Mouse (Mus musculus): ENCODE measurements around the gene Borcs8. TPM values are rescaled to one million over a fixed set of nuclear protein-coding genes. Genes with fewer than 3 reads are reported as not detected.

Gene Borcs8
- polyA plus RNA-seq (2017; shearing (Covaris generic)), result 41.0 TPM

GRCm38 (mm10) chr8:70139026-70139857, at the start of gene Borcs8, which contains the start of the genes Rfxank and Mef2b:
Gene Borcs8, plus strand, starts transcription at chr8:70139499.
Gene Rfxank, minus strand, starts transcription at chr8:70139154.
Gene Mef2b, plus strand, starts transcription at chr8:70139711.

GRCm38 (mm10) chr8:70120667-70121066, 18.6 kb upstream of the Borcs8 start, which contains the start of gene Ncan:
Gene Ncan, minus strand, starts transcription at chr8:70120873.

GRCm38 (mm10) chr8:70131166-70131883, 8.0 kb upstream of the Borcs8 start, which contains the start of gene Nr2c2ap:
Gene Nr2c2ap, plus strand, starts transcription at chr8:70131333.

GRCm38 (mm10) chr8:70172043-70172681, 32.9 kb downstream of the Borcs8 start, which contains the start of gene Tmem161a:
Gene Tmem161a, plus strand, starts transcription at chr8:70172356.

Other genes starting within 250 kb of the Borcs8 start
- gene Tssk6, start 237.3 kb upstream of the Borcs8 start, polyA plus RNA-seq (2017; shearing (Covaris generic)), result 1.4 TPM
- 112 TPM for gene Ndufa13, start 236.9 kb upstream of the Borcs8 start, polyA plus RNA-seq (2017; shearing (Covaris generic))
- gene Yjefn3, start 236.8 kb upstream of the Borcs8 start, polyA plus RNA-seq (2017; shearing (Covaris generic)), result not detected
- 133 TPM for gene Gatad2a, start 143.1 kb upstream of the Borcs8 start, polyA plus RNA-seq (2017; shearing (Covaris generic))
- gene Mau2, start 96.8 kb upstream of the Borcs8 start, polyA plus RNA-seq (2017; shearing (Covaris generic)), result 109 TPM
- gene Sugp1, start 96.7 kb upstream of the Borcs8 start, polyA plus RNA-seq (2017; shearing (Covaris generic)), result 49.0 TPM
- gene Tm6sf2, start 66.6 kb upstream of the Borcs8 start, polyA plus RNA-seq (2017; shearing (Covaris generic)), result not detected
- not detected for gene Hapln4, start 56.0 kb upstream of the Borcs8 start, polyA plus RNA-seq (2017; shearing (Covaris generic))
- gene Ncan, start 18.6 kb upstream of the Borcs8 start, polyA plus RNA-seq (2017; shearing (Covaris generic)), result not detected
- 35.4 TPM for gene Nr2c2ap, start 8.2 kb upstream of the Borcs8 start, polyA plus RNA-seq (2017; shearing (Covaris generic))
- gene Rfxank, start 345 bp upstream of the Borcs8 start, polyA plus RNA-seq (2017; shearing (Covaris generic)), result 22.4 TPM
- gene Mef2b, start 212 bp downstream of the Borcs8 start, polyA plus RNA-seq (2017; shearing (Covaris generic)), result 0.49 TPM
- gene Tmem161a, start 32.9 kb downstream of the Borcs8 start, polyA plus RNA-seq (2017; shearing (Covaris generic)), result 40.5 TPM
- 5.2 TPM for gene Slc25a42, start 72.8 kb downstream of the Borcs8 start, polyA plus RNA-seq (2017; shearing (Covaris generic))
- gene Sugp2, start 94.7 kb downstream of the Borcs8 start, polyA plus RNA-seq (2017; shearing (Covaris generic)), result 27.4 TPM
- gene Armc6, start 95.0 kb downstream of the Borcs8 start, polyA plus RNA-seq (2017; shearing (Covaris generic)), result 11.4 TPM
- 0.74 TPM for gene Homer3, start 143.3 kb downstream of the Borcs8 start, polyA plus RNA-seq (2017; shearing (Covaris generic))
- 44.5 TPM for gene Ddx49, start 163.0 kb downstream of the Borcs8 start, polyA plus RNA-seq (2017; shearing (Covaris generic))
- gene Cope, start 163.0 kb downstream of the Borcs8 start, polyA plus RNA-seq (2017; shearing (Covaris generic)), result 268 TPM
- 0.16 TPM for gene Cers1, start 176.3 kb downstream of the Borcs8 start, polyA plus RNA-seq (2017; shearing (Covaris generic))
- 0.52 TPM for gene Gdf1, start 190.3 kb downstream of the Borcs8 start, polyA plus RNA-seq (2017; shearing (Covaris generic))
- gene Upf1, start 213.8 kb downstream of the Borcs8 start, polyA plus RNA-seq (2017; shearing (Covaris generic)), result 68.5 TPM
- 2.8 TPM for gene Comp, start 234.1 kb downstream of the Borcs8 start, polyA plus RNA-seq (2017; shearing (Covaris generic))

Measured in effector memory CD4-positive, alpha-beta T cell, adult 7 months (primary cell).